Mouse (Mus musculus): Measurements from ENCODE around the gene Fbln7. TPM values are rescaled to one million over a fixed set of nuclear protein-coding genes. Genes with fewer than 3 reads are reported as not detected.

Gene Fbln7
- total RNA-seq (2021): 1 to 10 TPM in 1 of 2 experiments, under 1 TPM in 1; 0.89 to 1.1 TPM

GRCm38 (mm10) chr2:128862636-128863035, at the start of gene Fbln7:
Gene Fbln7, plus strand, starts transcription at chr2:128862981.
- DNase-seq (ENCODE audit: extremely low spot score in 1 of 2, low spot score in 1 of 2): no peak

DNA sequence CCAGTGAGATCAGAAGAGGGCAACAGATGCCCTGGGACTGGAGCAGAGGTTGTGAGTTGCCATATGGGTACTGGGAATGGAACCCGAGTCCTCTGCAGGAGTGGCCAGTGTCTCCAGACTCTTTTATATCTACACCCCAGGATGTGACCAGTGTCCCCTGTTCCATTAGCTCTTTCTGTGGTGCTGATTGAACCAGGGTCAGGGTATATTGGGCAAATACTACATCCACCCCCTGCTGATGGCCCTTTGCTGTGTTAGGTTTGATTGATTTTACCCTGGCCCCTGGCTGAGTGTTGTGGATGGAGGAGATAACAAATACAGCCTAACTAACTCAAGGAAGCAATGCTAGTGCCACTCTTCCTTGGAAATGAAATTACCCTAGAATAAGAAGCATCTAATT, 46.5 kb upstream of the Fbln7 start:
- DNase-seq (ENCODE audit: extremely low spot score in 1 of 2, low spot score in 1 of 2): no peak

DNA sequence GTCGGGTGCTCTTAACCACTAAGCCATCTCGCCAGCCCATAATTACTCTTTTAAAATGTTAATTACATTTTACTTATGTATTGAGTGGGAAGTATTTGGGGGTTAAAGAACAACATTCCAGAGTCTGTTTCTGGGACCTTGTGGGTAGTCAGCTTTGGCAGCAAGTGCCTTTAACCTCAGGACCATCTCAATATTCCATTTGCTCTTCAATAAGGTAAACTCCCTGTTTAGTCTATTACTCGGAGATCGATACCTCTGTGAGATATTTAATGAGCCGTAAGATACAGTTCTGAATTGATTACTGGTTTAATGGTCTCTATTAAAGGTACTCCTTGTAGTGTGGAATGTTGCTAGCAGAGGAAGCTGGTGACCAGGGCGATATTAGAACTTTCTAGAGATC, 45.9 kb upstream of the Fbln7 start:
- no peak for DNase-seq (ENCODE audit: extremely low spot score in 1 of 2, low spot score in 1 of 2)

DNA sequence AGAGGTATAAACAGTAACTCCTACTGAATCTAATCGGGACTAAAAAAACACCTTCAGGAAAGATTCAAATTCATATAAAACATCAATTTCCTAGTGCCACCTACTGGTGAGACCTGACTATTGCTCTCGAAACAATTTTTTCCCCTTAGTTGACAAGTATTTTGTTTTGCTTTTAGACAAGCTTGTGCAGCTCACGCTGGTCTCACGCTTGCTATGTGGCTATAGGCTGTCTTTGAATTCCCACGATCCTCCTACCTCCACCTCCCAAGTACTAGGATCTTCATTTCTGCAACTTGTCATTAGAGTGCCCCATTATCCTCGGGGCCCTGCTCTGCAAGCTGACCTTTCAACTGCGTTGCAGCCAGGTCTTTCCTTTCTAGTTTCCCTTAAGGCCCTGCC, 45.4 kb upstream of the Fbln7 start:
- DNase-seq (ENCODE audit: extremely low spot score in 1 of 2, low spot score in 1 of 2): peak; percentile 49 to 57

DNA sequence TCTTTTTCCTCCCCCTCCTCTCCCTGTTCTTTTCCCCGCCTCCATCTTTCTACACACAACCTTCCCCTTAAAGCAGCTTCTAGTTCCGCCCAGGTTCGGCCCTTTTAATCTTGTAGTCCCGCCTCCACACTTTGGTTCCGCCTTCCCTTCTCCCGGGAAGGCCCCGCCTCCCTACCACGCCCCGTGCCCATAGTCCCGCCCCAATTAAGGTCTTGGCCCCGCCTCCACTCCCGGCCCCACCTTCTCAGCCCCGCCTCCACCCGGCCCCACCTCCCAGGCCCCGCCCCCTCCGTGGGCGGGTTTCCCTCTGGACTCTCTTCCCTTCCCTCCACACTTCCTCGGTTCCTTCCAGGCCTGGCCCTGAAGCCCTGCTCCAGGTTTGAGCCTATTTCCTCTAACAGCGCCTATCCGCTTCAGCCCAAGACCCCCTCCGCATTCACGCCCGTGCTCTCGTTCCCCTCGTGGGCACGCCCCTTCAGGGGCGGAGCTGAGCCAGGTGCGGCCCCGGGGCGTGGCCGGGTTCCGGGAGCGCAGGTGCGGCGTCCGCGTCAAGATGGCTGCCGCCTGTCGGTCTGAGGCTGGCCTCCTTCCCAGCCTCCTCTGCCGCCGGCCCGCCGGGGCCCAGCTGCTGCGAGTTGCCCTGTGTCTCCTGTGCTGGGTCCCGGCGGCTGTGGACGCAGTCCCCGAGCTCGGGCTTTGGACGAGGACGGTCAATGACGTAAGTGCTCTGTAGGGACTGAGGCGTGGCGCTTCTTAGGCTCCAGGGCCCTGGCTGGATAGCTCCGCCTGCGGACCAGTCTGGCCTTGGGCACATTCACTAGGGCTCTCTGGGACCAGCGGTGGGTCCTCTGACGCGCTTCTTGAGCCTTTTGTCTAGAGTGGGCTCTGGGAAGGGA, 44.7 kb upstream of the Fbln7 start, which contains the start of gene Tmem87b:
Gene Tmem87b, plus strand, starts transcription at position 333 of the 896 bp plus-strand sequence.
- DNase-seq (ENCODE audit: extremely low spot score in 1 of 2, low spot score in 1 of 2): peak; percentile 90 to 98

GRCm38 (mm10) chr2:128818956-128819643, 43.7 kb upstream of the Fbln7 start:
- DNase-seq (ENCODE audit: extremely low spot score in 1 of 2, low spot score in 1 of 2): no peak

- no peak for DNase-seq (ENCODE audit: extremely low spot score in 1 of 2, low spot score in 1 of 2)
Measured at GRCm38 (mm10) chr2:128820631-128821030, 42.1 kb upstream of the Fbln7 start.

DNA sequence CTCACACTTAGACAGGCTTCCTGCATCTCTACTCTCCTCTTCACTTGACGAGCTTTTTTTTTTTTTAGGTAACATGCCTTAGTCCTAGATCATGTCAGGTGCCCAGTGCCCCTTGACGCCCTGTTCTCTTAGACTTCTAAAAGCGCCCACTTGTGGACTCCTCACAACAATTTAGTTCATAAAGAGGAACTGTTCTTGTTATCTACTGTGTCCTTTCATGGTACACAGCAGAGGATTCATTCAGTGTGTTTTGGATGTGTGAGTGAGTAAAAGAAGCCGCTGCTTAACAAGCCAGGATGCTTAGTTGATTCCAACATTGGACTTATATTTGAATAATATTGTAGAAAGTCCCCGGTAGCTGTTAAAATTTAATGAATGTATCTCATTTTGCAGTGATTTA, 38.9 kb upstream of the Fbln7 start:
- no peak for DNase-seq (ENCODE audit: extremely low spot score in 1 of 2, low spot score in 1 of 2)

DNA sequence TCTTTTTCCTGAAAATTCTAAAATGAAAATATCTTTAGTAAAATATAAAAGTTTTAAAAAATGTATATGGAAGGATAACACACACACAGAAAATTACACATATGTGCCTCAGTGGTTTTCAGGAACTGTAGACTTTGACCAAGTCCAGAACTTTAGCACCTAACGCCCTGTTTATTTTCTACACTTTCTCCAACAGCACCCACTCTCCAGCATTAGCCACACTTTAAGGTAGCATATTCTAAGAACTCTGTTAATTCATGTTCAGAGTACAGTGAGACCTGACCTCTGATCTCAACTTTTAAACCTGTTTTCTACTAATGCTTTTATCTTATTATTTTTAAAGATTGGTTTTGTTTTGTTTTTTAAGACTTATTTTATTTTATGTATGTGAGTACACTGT, 35.0 kb upstream of the Fbln7 start:
- no peak for DNase-seq (ENCODE audit: extremely low spot score in 1 of 2, low spot score in 1 of 2)

DNA sequence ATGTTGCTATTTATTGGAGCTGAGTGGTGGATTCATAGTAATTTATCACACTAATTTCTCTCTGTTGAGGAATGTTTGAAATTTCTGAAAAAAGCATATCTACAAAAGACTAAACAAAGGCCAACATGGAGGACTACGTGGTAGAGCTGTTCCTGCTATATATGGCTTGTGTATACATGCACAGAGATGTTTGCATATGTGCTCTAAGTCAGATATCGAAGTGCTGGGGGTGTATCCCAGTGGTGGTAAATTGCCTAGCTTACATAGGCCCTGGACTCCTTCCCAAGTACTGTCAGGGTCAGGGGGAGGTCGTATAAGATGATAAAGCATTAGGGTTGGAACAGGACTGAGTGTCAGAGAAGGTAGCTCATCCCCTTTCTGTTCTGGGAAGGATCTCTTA, 30.2 kb upstream of the Fbln7 start:
- DNase-seq (ENCODE audit: extremely low spot score in 1 of 2, low spot score in 1 of 2): no peak

DNA sequence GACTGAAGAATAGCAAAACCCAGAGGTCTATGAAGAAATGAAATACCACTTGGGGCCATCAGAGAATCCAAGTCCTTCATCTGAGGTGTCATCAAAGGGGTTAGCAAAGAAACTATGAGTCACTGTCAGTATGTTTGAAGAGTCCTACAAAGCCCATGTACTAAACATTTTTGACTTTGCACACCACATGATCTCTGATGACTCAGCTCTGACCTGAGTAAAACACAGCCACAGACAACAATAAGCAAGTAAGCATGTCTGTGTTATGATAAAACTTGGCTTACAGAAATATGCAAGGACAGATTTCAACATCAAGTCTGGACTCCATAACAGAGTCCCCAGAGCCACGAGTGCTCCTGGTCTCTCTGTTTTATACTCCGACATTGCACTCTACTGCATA, 29.7 kb upstream of the Fbln7 start:
- no peak for DNase-seq (ENCODE audit: extremely low spot score in 1 of 2, low spot score in 1 of 2)

- DNase-seq (ENCODE audit: extremely low spot score in 1 of 2, low spot score in 1 of 2): no peak
Measured at GRCm38 (mm10) chr2:128833435-128833834, 29.3 kb upstream of the Fbln7 start.

DNA sequence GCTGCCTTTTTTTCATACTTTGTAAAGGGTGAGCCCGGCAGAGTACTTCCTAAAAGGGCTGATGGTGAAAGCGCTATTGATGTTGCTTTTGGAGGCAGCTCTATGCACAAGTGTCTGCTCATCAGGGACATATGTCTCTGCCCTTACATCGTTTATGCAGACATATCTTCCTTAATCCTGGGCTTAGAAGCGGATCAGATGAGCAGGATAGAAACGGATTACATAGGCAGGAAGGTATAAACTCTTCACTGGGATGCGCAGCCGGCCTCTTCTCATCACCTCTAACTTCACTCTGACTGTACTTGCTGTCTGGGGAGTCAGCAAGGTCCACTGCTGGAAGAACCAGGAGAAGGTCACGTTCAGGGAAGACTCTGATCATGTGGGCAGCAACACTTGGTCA, 25.2 kb upstream of the Fbln7 start:
- no peak for DNase-seq (ENCODE audit: extremely low spot score in 1 of 2, low spot score in 1 of 2)

DNA sequence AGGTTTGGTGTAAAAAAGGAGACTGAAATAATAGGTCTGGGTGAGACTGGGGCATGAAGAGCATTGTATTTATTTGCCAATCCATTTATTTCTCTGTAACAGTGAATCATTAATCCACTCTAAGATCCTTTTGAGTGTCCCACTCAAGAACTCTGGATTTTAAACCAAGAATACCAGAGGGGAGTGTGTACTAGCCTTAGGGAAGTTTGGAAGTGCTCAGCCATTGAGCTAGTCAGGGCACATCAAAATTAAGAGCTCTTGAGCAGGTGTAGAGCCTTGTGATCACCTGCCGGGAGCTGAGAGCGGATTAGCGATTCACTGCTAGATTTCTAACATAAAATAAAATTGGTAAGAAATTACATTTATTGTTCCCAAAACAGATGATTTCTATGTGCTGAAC, 24.2 kb upstream of the Fbln7 start:
- no peak for DNase-seq (ENCODE audit: extremely low spot score in 1 of 2, low spot score in 1 of 2)

DNA sequence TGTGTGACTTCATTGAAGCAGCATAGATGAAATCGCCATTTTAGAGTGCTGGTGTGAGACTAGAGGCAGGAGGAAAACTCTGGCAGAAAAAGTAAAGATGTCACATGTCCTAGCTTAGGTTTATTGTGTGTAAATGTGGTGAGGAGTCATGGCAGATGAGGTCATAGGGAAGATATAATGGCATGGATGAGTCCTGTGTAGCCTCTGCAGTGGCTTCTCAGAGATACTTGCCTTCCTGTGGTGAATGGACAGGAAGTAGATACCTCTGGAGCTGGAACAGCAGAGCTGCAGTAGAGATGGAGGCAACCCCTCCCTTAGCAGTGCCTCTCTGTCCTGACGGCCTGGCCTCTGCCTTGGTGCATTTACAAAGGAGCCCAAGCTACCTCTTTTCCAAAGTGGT, 23.3 kb upstream of the Fbln7 start:
- DNase-seq (ENCODE audit: extremely low spot score in 1 of 2, low spot score in 1 of 2): no peak

GRCm38 (mm10) chr2:128842437-128842836, 20.3 kb upstream of the Fbln7 start:
- no peak for DNase-seq (ENCODE audit: extremely low spot score in 1 of 2, low spot score in 1 of 2)

DNA sequence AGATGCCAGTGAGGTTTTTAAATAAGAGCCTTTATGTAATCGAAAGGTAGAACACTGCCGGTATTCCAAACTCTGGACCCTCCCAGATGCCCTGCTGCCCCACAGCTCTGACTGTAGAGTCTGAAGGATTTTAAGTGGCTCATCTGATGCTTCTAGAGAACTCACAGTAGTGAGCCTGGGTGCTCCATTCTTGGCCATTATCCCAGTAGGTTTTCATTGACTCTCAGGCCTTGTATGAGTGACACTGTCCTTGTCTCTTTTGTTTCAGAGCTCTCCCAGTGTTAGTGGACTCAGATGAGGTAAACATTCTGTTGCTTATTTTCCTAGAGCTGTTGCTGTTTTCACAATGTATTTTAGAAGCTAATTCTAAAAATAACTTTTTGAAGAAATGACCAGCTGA, 12.7 kb upstream of the Fbln7 start:
- DNase-seq (ENCODE audit: extremely low spot score in 1 of 2, low spot score in 1 of 2): no peak

GRCm38 (mm10) chr2:128856673-128857072, 6.1 kb upstream of the Fbln7 start:
- no peak for DNase-seq (ENCODE audit: extremely low spot score in 1 of 2, low spot score in 1 of 2)

DNA sequence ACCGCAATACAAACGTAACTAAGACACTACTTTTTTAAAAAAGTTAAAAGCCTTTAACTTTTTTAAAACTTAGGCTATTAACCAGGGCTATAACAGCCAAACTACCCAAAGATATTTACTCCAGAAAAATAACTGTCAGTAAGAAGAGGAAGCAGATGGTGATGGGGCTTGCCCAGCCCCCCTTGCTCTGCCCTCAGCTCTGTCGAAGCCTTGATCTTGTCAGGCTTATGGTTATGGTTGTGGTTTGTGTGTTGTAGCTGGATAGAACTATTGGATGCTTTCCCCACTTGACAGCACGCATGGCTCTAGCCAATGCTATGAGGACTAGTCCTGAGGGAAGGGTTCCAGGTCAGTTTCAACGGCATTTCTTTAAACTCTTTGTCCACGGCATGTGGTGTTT, 3.8 kb upstream of the Fbln7 start:
- DNase-seq (ENCODE audit: extremely low spot score in 1 of 2, low spot score in 1 of 2): no peak

- DNase-seq (ENCODE audit: extremely low spot score in 1 of 2, low spot score in 1 of 2): no peak
Measured at GRCm38 (mm10) chr2:128859861-128860260, 2.9 kb upstream of the Fbln7 start.

- peak; percentile 22 to 29 for DNase-seq (ENCODE audit: extremely low spot score in 1 of 2, low spot score in 1 of 2)
Measured at GRCm38 (mm10) chr2:128863777-128864331, 1.1 kb downstream of the Fbln7 start.

Data from layer of hippocampus, postnatal 25 days (tissue).